Mouse (Mus musculus) urinary bladder, postnatal 36 days (tissue): ENCODE measurements around the gene Bmp2k.

ENCODE experiments used
- DNase-seq, 2 experiments: peaks; one replicate each; pipeline ENCODE4 v3.0.0; 2022; ENCODE audit warnings: low spot score in 2 of 2, mixed read lengths in 1 of 2

The Bmp2k gene

DNA sequence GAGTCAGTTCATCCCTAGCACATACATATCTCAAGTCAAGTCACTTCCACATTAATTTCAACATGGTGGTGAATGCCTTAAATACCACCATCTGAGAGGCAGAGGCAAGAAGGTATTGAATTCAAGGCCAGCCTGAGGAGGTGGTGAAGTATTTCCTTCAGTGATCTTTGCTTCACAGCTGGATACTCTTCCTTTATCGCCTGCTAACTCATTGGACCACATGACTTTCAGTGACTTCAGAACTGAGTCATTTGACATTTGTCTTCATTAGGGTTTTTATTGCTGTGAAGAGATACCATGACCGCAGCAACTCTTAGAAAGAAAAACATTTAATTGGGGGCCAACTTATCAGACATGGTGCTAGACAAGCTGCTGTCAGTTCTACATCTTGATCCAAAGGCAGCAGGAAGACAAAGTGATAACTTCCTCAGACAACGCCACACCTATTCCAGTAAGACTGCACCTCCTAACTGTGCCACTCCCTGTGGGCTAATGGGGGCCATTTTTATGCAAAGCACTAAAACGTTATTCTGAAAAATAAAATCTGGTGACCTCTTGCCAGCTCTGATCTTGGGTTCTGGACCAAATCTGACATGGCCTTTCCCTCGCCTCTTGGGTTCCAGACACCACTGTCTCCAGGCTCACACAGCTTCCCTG lies 24.9 kb upstream of the Bmp2k start:
- DNase-seq, result no peak

DNA sequence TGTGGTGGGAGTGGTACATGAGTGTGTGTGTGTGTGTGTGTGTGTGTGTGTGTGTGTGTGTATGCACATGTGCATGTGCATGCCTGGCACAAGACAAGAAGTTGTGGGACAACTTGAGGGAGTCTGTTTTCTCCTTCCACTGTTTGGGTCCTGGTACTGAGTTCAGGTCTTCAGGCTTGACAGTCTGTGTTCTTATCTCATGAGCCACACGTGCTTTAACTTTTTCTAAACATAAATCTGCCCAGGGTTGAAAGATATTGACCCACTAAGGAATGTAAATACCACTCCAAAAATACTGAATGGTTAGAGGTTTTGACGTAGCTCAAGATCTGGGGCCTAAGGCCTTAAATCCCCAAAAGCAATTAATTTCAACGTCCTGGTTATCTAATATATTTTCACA lies 23.8 kb upstream of the Bmp2k start:
- no peak for DNase-seq

DNA sequence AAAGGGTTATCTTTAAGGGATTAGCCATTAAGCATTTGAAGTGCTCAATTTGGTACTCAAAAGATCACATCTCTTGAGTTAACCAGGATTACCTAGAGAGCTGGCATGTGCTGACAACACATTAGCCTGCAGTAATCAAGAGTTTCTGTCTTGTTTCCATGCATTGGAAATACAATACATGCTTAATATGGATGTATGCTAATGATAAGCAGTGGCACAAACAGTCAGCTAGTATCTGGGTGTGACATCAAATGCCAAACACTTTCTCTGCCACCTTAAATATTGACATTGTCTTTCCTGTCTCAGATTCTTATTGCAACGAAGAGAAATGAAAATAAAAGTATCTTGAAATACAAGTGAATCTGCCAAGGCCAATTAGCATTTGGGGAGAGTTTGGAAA lies 22.8 kb upstream of the Bmp2k start:
- DNase-seq, result no peak

DNA sequence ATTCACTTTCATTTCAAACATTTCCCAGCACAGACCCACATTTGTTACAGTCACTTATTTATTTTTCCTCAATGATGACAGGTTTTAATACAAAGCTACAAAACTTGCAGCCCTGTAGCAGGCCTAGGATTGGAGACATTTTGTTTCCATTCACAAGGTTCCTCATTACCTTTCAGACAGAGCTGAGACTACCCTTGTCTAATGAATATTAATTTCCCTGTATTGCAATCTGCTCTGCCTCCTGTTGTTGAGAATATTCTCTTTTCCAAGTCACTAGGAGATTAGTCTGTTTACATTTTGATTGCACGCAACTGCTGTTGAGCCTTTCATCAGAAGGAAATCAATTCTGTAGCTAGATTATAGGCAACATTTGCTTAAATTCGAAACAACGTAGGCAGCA lies 22.4 kb upstream of the Bmp2k start:
- DNase-seq, result no peak

DNA sequence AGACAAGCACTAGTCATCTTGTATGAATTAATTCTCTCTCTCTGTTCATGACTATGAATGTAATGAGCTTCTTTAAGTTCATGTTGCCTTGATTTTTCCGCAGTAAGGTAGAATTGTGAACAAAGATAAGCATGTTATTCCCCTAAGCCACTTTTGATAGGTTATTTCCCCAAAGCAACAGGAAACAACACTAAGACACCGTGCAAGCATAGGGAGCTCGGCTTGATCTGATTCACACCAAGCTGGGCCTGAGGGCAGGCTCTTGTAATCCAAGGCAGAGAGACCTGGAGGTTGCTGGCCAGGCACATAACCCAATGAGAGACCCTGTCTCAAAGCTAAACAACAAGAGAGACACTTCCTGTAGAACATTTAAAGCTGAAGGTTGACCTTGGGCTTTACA lies 21.3 kb upstream of the Bmp2k start:
- DNase-seq, result no peak

DNA sequence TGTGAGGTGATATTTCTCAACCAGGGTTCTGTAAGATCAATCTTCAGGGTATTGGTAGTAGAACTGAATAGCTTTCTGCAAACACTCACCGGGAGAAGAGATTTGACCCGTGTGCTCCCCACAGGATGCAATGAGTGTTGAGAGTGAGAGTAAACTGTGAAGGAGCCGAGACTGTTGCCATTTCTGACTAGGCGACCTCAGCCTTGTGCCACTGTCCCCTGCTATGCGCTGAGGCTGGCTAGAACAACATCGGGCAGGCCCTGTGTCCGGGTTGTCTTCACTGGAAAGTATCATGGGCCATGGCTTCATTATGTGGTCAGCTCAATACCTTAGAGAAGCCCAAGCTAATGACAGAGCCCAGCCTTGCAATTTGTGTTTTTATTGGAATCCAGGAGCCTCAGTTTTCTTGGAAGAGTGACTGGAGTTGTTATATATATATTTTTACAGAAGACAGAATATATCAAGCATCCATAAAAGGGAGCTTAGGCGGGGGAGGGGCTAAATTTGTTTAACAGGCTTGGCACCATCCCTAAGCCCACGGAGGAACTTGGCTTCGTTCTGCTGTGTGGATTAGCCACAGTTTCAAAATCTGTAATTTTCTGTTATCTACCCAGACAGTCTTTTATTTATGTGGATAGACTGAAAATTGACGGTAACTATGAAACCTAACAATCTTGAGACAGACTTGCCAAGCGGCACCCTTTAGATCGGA lies 18.0 kb upstream of the Bmp2k start:
- no peak for DNase-seq

DNA sequence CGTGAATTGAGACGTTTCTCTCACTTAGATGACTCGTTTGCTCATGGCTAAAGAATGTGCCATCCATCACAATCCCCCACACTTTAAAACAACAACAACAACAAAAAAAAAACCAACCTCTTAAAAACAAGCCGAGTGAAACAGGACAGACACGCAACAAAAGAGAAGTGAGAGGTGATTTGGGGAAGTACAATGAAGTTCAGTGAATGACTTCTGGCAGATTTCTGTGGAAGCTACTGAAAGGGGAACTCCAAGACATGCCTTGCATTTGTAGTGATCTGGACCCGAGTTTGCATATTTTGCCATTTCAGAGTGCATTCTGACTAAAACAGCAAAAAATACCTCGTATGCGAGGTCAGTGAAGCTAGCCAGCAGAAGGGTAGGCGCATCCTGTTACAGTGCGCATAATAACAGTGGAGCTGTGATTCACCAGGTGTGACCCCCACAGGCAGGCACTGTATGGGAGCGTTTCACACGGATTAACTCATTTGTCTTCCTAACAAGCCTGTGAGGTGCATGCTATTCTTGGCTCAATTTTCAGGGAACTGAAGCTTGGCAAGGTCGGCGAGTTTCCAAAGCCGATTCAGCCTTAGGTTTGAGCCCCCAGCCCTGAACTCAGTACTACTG lies 17.4 kb upstream of the Bmp2k start:
- no peak for DNase-seq

DNA sequence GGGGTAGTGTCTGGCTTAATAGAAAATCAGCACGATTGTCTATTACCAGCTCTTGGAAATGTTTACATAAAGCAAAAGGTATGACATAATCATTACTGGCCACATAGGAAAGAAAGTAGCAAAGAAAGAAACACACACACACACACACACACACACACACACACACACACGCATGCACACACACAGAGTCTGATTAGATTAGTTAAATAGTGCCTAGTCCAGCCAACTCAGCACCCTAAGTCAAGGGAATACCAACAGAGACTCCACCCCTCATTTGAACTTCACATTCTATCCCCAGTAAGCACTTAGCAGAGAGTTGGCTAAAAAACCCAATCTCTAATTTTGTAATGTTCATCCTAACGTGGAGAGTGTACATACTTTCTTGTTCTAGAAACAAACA lies 15.5 kb upstream of the Bmp2k start:
- DNase-seq, result no peak

DNA sequence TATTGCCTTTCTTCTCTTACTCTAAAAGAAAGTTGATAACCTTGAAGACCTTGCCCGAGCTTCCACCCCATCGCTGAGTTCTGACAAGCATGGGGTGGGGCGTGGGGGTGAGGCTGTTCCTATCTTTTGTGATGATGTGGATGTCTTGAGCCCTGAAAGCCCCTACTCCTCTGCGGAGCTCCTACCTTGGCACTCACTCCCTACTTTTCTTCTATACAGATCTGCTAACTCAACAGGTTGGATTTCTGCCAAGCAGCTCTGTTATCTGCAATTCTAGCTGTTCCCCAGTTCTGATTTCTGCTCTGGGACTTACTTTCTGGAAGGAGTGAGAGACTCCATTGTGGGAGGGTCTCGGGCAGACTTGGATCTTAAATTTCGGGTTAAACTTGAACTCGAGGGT lies 14.3 kb upstream of the Bmp2k start:
- DNase-seq, result no peak

DNA sequence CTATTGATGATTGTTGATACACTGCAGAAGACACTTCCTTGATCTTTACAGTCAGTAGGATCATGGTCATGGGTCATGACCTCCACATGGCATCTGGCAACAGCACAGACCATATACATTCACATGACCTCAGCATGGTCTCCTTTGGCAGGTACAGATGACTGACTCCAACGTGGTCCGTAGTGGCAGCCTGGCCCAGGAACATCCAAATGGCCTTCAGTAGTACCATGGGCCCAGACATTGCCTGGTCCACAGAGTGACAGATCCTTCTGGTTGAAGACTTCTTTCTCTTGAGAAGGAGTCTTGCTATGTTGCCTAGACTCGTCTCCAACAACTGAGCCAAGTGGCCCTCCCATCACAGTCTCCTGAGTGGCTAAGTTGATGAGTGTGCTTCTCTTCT lies 10.6 kb upstream of the Bmp2k start:
- no peak for DNase-seq

DNA sequence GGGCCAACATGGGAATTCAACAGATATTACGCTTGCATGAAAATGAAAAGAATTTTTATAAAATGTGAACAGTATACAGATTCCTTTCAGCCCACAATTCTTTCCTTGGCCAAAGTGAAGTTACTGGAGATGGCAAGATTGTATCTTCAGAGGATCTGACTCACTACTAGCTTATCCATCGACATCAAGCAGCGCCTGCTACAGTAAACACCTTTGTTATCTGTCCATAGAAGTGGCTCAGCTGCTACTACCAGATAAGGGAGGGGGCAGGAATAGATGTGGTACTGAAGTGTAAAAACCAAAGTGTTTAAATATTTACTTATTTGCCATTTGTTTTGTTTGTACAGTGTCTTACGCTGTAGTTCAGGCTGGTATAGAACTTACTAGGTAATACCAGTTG lies 8.6 kb upstream of the Bmp2k start:
- no peak for DNase-seq

DNA sequence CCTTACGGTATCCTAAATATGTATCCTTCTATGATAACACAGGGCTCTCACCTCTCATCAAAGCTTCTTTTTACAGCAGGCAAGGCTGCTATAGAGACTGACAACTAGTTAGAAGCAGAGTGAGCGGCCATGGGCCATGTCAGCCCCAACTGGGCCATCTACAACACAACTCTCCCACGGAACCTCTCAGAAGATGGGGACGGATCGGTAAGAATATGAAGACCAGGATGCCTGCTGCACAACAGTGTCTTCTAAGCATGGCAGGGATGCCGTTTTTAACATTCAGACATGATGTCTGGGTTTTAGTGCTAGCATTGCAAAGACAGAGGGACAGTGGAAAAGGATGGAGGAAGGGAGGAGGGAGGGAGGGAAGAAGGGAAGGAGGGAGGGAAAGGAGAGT lies 6.3 kb upstream of the Bmp2k start:
- no peak for DNase-seq

DNA sequence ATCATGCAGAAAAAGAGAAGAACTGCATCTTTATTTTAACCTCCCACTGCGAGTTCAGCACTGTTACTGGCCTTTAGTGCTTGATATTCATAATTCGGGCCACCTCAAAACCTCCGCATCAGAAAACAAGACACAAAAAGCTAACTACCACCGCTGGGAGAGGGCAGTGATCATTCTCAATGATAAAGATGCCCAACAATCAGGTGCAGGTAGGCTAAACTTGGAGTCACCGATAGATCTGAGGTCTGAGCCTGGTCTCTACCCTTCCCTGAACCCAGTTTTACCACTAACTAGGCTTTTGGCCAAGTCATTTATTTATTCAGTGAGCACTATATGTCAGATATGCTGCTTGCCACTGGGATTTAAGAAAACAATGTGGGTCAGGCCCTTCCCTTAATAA lies 4.8 kb upstream of the Bmp2k start:
- DNase-seq, result no peak

DNA sequence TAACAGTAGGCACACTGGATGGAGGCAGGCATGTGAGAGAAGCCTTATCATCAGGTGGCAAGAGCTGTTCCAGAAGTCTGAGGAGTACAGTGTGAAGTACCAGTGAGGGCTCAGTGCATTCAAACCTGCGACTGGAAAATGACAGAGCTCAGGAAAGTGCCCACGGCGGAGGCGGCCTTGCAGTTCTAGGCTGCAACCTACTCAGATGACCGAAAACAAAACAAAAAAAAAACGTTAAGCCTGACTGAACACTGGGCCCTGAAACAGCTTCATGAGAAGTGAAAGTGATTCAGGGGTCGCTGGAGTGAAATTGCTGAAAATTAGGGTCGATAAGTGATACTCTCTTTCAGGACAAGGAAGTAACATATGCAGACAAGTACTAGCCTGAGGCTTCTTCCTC lies 4.4 kb upstream of the Bmp2k start:
- no peak for DNase-seq

DNA sequence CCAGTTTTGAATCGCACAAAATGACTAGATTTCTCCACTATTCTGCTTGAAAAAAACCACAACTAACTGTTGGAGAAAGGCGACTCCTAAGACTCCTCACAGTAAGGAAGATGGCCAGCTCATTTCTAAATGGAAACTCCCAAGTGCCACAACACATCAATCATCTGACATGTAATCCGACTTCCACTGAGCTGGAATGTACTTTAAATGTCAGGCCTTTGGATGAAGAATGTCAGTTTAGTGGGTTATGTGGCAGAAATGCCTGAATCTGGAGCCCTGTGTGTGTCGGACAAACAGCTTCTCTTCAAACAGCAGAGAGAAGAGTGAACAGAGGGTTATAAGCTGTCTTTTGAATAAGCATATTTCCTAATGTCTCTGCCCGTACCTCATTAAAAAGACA lies 1.7 kb upstream of the Bmp2k start:
- no peak for DNase-seq

DNA sequence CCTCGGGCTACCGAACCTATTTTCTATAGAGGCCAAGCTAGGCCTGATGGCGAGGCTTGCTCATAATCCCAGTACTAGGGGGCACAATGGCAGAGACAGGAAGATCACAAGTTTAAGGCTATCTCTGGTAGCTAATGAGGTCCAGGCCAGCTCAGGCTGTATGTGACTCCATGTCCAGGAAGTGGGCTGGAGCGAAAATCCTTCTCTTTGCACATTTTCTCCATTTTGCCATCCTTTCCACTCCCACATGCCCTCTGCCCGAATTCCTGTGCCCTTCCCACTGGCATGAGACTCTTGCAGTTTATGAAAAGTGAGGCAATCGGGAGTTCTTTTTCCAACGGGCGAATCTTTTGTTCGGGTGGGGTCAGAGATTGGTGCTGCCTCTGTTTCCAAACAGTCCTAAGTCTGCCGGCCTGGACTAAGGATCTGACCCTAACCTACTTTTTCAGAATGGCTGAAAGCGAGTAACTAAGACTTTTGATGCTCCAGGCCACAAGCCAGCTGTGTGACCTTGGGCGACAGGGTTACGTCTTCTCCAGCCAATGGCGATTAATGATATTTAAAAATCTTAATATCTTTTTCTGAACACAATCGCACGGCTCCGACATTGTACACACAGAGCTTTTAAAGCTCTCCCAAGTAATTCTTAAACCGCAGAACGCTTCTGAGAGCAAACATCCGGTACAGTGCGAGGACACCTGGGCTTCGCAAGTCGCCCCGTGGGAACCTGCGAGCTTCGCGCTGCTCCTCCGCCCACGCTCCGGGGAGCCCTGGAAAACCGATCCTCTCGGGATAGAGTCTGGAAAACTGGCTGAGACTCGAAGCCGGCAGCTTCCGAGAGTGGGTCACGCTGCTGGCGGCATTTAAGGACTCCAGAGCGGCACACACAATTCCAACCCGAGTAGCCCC lies 834 bp upstream of the Bmp2k start:
- DNase-seq, result peak in 1 of 2 experiments; percentile 29

DNA sequence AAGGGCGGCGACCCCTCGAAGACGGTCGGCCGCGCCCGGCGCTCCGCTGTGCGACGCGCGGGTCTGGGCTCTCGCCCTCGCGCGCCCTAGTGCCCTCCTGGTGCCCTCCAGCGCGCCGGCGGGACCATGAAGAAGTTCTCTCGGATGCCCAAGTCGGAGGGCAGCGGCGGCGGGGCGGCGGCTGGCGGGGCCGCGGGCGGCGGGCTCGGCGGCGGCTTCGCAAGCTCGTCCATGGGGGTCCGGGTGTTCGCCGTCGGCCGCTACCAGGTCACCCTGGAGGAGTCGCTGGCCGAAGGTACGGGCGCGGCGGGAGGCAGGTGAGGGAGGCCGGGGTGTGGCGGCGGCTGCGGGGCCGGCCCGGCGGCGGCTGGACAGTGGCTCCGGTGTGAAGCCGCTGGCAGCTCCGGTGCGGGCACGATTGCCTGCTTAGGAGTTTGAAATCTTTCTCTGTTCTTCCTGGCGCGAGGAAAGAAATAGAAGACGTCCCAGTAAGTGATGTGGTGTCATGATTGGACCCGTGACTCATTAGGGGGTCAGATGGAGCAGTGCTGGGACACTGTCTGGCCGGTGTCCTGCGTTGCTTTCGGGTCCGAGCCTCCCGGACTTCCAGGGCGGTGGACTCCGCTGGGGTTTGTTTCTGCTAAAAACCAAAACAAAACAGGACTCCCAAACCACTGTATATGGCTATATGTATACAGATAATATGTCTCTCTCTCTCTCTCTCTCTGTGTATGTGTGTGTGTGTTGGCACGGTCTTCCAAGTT lies 495 bp downstream of the Bmp2k start:
- DNase-seq, result peak; percentile 37 to 43

DNA sequence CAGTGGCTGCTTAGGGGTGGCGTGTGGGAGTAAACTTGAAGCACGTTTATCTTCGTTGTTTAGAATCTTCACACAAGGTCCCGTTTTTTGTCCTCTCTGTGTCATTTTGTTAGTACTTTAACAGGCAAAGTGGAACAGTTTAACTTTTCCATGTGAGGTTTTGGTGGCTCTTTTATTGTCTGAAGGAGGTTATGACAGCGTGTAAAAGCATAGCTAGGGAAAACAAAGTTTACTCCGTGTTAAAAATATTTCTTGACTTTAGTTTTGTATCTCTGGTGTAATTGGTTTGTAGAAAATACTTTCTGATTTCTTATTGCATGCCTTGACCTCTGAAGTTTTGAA lies 1.0 kb downstream of the Bmp2k start:
- no peak for DNase-seq

DNA sequence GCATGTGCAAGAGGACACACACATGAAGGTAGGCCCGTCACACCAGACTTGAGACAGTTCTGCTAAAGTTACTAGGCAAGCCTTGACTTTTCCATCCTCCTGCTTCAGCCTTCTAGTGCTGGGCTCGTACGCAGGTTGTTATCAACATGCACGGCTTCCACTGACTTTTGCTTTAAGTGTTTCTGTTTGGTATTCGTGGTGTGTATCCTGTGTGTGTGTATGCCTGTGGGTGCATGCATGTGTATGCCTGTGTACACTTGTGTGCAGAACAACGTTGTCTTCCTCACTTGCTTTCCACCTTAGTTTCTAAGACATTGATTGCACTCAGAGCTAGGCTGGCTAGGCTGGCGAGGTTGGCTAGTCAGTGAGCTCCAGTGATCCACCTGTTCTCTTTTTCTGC lies 2.1 kb downstream of the Bmp2k start:
- DNase-seq, result no peak

DNA sequence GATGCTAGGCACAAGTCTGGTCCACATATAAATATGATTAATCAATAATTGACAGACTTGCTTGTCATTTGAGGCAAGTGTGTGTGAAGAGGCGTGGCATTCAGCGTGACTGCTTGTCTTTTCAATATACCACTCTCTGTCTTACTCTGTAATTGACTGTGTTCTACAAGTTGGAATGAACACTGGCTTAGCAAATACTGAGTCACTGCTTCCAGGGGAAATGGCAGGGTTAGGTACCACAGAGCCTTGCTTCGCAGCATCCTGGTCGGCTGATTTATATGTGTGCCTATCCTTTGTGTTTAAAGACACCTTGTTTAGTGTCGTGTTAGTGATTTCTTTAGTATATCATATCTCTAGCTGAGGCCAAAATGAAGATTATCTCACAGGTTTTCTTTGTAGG lies 3.0 kb downstream of the Bmp2k start:
- DNase-seq, result no peak

DNA sequence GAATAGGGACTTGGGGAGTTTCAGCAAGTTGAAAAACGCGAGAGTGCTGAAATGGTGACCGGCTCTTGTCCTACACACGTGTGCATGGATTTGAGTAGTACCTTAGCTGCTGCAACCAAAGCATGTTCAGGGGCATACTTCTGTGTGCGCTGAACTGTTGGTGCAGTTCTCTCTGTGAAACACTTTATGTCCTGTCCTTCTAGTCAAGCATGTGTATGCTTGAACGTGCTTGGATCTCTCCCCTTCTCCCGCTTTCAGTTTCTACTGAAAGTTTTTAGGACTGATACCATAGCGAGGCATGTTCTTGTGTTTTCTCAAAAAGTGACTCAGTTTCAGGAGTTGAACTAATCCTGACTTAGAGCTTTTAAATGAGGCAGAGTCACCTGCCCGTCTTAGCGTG lies 3.7 kb downstream of the Bmp2k start:
- no peak for DNase-seq

DNA sequence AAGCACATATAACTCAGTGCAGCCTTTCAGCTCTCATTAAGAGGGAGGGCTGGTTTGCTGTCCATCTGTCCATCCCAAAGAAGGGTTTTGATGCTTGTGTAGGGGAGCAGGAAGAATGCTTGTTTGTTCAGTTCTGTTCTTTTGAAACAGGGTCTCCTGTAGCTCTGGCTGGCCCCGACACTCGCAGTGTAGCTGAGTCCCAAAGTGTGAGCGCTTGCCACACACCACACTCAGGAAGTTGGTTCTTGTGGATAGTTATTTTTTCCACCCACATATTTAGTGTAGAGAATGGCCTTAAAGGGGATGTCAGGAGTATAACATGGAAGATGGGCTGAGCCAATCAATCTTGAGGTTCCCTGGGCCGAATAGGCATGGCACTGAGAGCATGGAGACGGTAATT lies 4.1 kb downstream of the Bmp2k start:
- no peak for DNase-seq
